Mouse (Mus musculus) midbrain, embryonic 11.5 days (tissue): ENCODE measurements around the gene Ccrl2. TPM values are rescaled to one million over a fixed set of nuclear protein-coding genes. Genes with fewer than 3 reads are reported as not detected.

Source experiments
- ATAC-seq: fragments of 200-750 bp; cut with Nextera tagmentation; 2 replicates; pipeline ENCODE4 v1.8.0; 2017; ENCODE audit warnings: moderate TSS enrichment, moderate library complexity; ENCODE audit not compliant: low FRiP score
- DNase-seq: peaks from one replicate; pipeline ENCODE4 v3.0.0; 2015; ENCODE audit warnings: low spot score; ENCODE audit errors: missing footprints
- H3K27ac ChIP-seq: fragments of 300-500 bp; sonication (generic); 2 replicates; pipeline ENCODE4 v1.5.1; 2014; ENCODE audit warnings: low read depth, low read length
- H3K27me3 ChIP-seq: fragments of 300-500 bp; sonication (generic); 2 replicates; pipeline ENCODE4 v1.6.1; 2014; ENCODE audit warnings: mild to moderate bottlenecking, low read length, moderate library complexity, mixed read lengths; ENCODE audit not compliant: control insufficient read depth, insufficient read depth
- H3K36me3 ChIP-seq: fragments of 300-500 bp; sonication (generic); 2 replicates; pipeline ENCODE4 v1.6.1; 2014; ENCODE audit warnings: mild to moderate bottlenecking, low read length, moderate library complexity, mixed read lengths; ENCODE audit not compliant: control insufficient read depth, insufficient read depth
- H3K4me1 ChIP-seq: fragments of 300-500 bp; sonication (generic); 2 replicates; pipeline ENCODE4 v1.6.1; 2014; ENCODE audit warnings: low read length; ENCODE audit not compliant: control insufficient read depth, insufficient read depth
- H3K4me2 ChIP-seq: fragments of 300-500 bp; sonication (generic); 2 replicates; pipeline ENCODE4 v1.6.1; 2014; ENCODE audit warnings: mild to moderate bottlenecking, moderate library complexity
- H3K4me3 ChIP-seq: fragments of 300-500 bp; sonication (generic); 2 replicates; pipeline ENCODE4 v1.5.1; 2014; ENCODE audit warnings: low read depth, low read length
- H3K9ac ChIP-seq: fragments of 300-500 bp; sonication (generic); 2 replicates; pipeline ENCODE4 v1.6.1; 2014; ENCODE audit warnings: low read length
- H3K9me3 ChIP-seq: fragments of 300-500 bp; sonication (generic); 2 replicates; pipeline ENCODE4 v1.6.1; 2016; ENCODE audit warnings: low read length; ENCODE audit not compliant: control insufficient read depth
- WGBS: fragments of 180-500 bp; shearing (Covaris S2); extraction: QIAGEN DNeasy Blood & Tissue Kit; methylation state at CpG from one replicate; pipeline ENCODE4 v1.1.7; 2014; 5-methylcytosine and 5-hydroxymethylcytosine counted together
- polyA plus RNA-seq: library from polyadenylated mRNA; unstranded; fragments of >200 nt; fragmentation: Nextera tagmentation; extraction: Ambion mirVana; gene quantifications from 2 replicates; pipeline ENCODE4 v1.2.1, GENCODE M21; 2014

Ccrl2 gene
- polyA plus RNA-seq, 1 experiment from 2014 or later: 1.9 TPM

GRCm38 (mm10) chr9:111054923-111055322, 2.4 kb downstream of the Ccrl2 start:
- Histone ChIP-seq H3K36me3 (no peaks in the 10 kb centered on the region), H3K4me3 (no peak overlapping the region), H3K4me1 (no peaks in the 10 kb centered on the region), H3K27me3 (no peaks in the 10 kb centered on the region), H3K27ac (no peak overlapping the region), H3K9ac (no peak overlapping the region), H3K4me2 (no peak overlapping the region), H3K9me3 (no peaks in the 10 kb centered on the region)
- DNase-seq (no peak), ATAC-seq (no peak)
- WGBS: 89% methylated on average over 9 of the region's 9 CpGs

- DNase-seq: no peak
- no peak overlapping the region for H3K9ac ChIP-seq
- H3K4me2 ChIP-seq: no peak overlapping the region
- no peaks in the 10 kb centered on the region for H3K36me3 ChIP-seq
- H3K4me3 ChIP-seq: no peak overlapping the region
- no peaks in the 10 kb centered on the region for H3K9me3 ChIP-seq
- WGBS: 86% methylated on average over 3 of the region's 3 CpGs
- no peaks in the 10 kb centered on the region for H3K27me3 ChIP-seq
- H3K4me1 ChIP-seq: no peaks in the 10 kb centered on the region
- no peak overlapping the region for H3K27ac ChIP-seq
- no peak for ATAC-seq
These were observed 8.9 kb downstream of the Ccrl2 start for GRCm38 (mm10) chr9:111048452-111048851.

- H3K9me3 ChIP-seq: no peaks in the 10 kb centered on the region
- WGBS: 90% methylated on average over 5 of the region's 5 CpGs
- no peak overlapping the region for H3K27ac ChIP-seq
These were observed 10.1 kb downstream of the Ccrl2 start for GRCm38 (mm10) chr9:111047266-111047665.

GRCm38 (mm10) chr9:111046222-111046621, 11.1 kb downstream of the Ccrl2 start:
- Histone ChIP-seq H3K9ac (no peak overlapping the region), H3K27me3 (no peaks in the 10 kb centered on the region), H3K27ac (no peak overlapping the region), H3K4me1 (no peaks in the 10 kb centered on the region), H3K36me3 (no peaks in the 10 kb centered on the region), H3K9me3 (no peaks in the 10 kb centered on the region), H3K4me2 (no peak overlapping the region), H3K4me3 (no peak overlapping the region)
- no peak for DNase-seq
- no peak for ATAC-seq
- WGBS: 76% methylated on average over 3 of the region's 3 CpGs

More at GRCm38 (mm10) chr9:111047266-111047665, 10.1 kb downstream of the Ccrl2 start:
- H3K27me3 ChIP-seq: no peaks in the 10 kb centered on the region
- ATAC-seq (no peak), DNase-seq (no peak)
- H3K4me3 ChIP-seq: no peak overlapping the region
- no peak overlapping the region for H3K9ac ChIP-seq
- H3K4me2 ChIP-seq: no peak overlapping the region
- H3K36me3 ChIP-seq: no peaks in the 10 kb centered on the region
- H3K4me1 ChIP-seq: no peaks in the 10 kb centered on the region

GRCm38 (mm10) chr9:111042266-111042665, 15.1 kb downstream of the Ccrl2 start:
- whole genome bisulfite sequencing: 91% methylated on average over 5 of the region's 5 CpGs
- ATAC-seq: no peak
- DNase-seq: no peak

GRCm38 (mm10) chr9:111039966-111040365, 17.4 kb downstream of the Ccrl2 start:
- ATAC-seq (no peak), DNase-seq (no peak)
- H3K4me3 ChIP-seq: no peak overlapping the region
- no peak overlapping the region for H3K4me2 ChIP-seq
- H3K27ac ChIP-seq: no peak overlapping the region
- no peaks in the 10 kb centered on the region for H3K36me3 ChIP-seq
- H3K4me1 ChIP-seq: no peaks in the 10 kb centered on the region
- no peak overlapping the region for H3K9ac ChIP-seq
- WGBS: 82% methylated on average over 4 of the region's 4 CpGs
- no peaks in the 10 kb centered on the region for H3K9me3 ChIP-seq
- no peaks in the 10 kb centered on the region for H3K27me3 ChIP-seq

More at GRCm38 (mm10) chr9:111042266-111042665, 15.1 kb downstream of the Ccrl2 start:
- H3K4me3 ChIP-seq: no peak overlapping the region
- H3K36me3 ChIP-seq: no peaks in the 10 kb centered on the region
- H3K4me1 ChIP-seq: no peaks in the 10 kb centered on the region
- no peak overlapping the region for H3K4me2 ChIP-seq
- no peaks in the 10 kb centered on the region for H3K27me3 ChIP-seq
- no peak overlapping the region for H3K27ac ChIP-seq
- no peaks in the 10 kb centered on the region for H3K9me3 ChIP-seq
- H3K9ac ChIP-seq: no peak overlapping the region

GRCm38 (mm10) chr9:111033717-111034116, 23.6 kb downstream of the Ccrl2 start:
- Histone ChIP-seq H3K36me3 (no peaks in the 10 kb centered on the region), H3K9ac (no peak overlapping the region), H3K27me3 (no peaks in the 10 kb centered on the region), H3K27ac (no peak overlapping the region), H3K4me1 (no peaks in the 10 kb centered on the region), H3K9me3 (no peaks in the 10 kb centered on the region), H3K4me2 (no peak overlapping the region), H3K4me3 (no peak overlapping the region)
- 84% methylated on average over 4 of the region's 4 CpGs for WGBS
- no peak for DNase-seq
- no peak for ATAC-seq

GRCm38 (mm10) chr9:111026791-111027190, 30.5 kb downstream of the Ccrl2 start:
- Histone ChIP-seq H3K9ac (no peak overlapping the region), H3K36me3 (no peaks in the 10 kb centered on the region), H3K9me3 (no peaks in the 10 kb centered on the region), H3K4me3 (no peak overlapping the region), H3K27ac (no peak overlapping the region), H3K4me2 (no peak overlapping the region), H3K27me3 (no peaks in the 10 kb centered on the region), H3K4me1 (no peaks in the 10 kb centered on the region)
- WGBS: 95% methylated on average over 10 of the region's 10 CpGs
- ATAC-seq (no peak), DNase-seq (no peak)

GRCm38 (mm10) chr9:111019022-111019421, 38.3 kb downstream of the Ccrl2 start, which contains the start of gene Ltf:
Ltf (plus strand) TSS chr9:111019271.
- WGBS: 79% methylated on average over 5 of the region's 5 CpGs
- no peaks in the 10 kb centered on the region for H3K27me3 ChIP-seq
- no peaks in the 10 kb centered on the region for H3K4me1 ChIP-seq
- no peaks in the 10 kb centered on the region for H3K36me3 ChIP-seq
- H3K9me3 ChIP-seq: no peaks in the 10 kb centered on the region
- DNase-seq (no peak), ATAC-seq (no peak)
- H3K27ac ChIP-seq: no peak within 1 kb of the TSS
- H3K4me2 ChIP-seq: no peak within 1 kb of the TSS
- no peak within 1 kb of the TSS for H3K9ac ChIP-seq
- no peak within 1 kb of the TSS for H3K4me3 ChIP-seq

GRCm38 (mm10) chr9:111015658-111016057, 41.7 kb downstream of the Ccrl2 start:
- H3K27me3 ChIP-seq: no peaks in the 10 kb centered on the region
- no peaks in the 10 kb centered on the region for H3K4me1 ChIP-seq
- H3K36me3 ChIP-seq: no peaks in the 10 kb centered on the region
- no peak overlapping the region for H3K27ac ChIP-seq
- H3K4me3 ChIP-seq: no peak overlapping the region
- no peak overlapping the region for H3K4me2 ChIP-seq
- DNase-seq: no peak
- no peak for ATAC-seq
- H3K9ac ChIP-seq: no peak overlapping the region
- no peaks in the 10 kb centered on the region for H3K9me3 ChIP-seq
- 78% methylated on average over 4 of the region's 4 CpGs for WGBS
